Mouse (Mus musculus) liver, embryonic 14.5 days (tissue): ENCODE measurements around the gene Hgd.

Source experiments
- CTCF ChIP-seq: IDR thresholded peaks from 2 replicates; pipeline ENCODE4 v1.5.1; 2016; ENCODE audit warnings: antibody characterized with exemption, low read depth, control low read depth
- EP300 ChIP-seq: IDR thresholded peaks from 2 replicates; pipeline ENCODE4 v1.6.1; 2016; ENCODE audit warnings: antibody characterized with exemption, low read depth

DNA sequence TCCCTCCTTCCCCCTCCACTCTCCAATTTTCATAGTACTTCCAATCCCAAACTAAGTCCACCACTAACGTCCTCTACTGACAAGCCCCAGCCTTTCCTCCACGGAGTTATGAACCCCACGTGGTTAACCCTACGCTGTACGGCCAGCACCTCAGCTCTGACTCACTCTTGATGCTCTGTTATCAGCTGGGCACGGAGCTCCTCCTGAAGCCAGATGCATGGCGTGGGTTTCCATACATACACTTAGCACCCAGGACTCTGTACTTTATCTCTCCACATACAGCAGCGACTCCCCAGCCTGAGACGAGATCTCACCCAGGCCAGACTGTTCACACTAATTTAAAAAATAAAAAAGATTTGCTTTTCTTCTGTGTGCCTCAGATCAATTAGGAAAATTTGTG lies 54.6 kb downstream of the Hgd start:
- peak; percentile 43 for TF ChIP-seq EP300
- no peak for TF ChIP-seq CTCF
